Mouse (Mus musculus): ENCODE results near the gene Fam131a. TPM values are rescaled to one million over a fixed set of nuclear protein-coding genes. Genes with fewer than 3 reads are reported as not detected.

Gene Fam131a
- total and polyA plus RNA-seq, 3 experiments, result not detected

- TF ChIP-seq GABPA (IDR thresholded peaks at IDR 0.05; ENCODE audit: low read depth, low read length) (no peak), MYB (IDR thresholded peaks at IDR 0.05; ENCODE audit: low read depth, low read length) (no peak), USF1 (IDR thresholded peaks at IDR 0.05; ENCODE audit: low read depth, low read length) (0 out of 2 replicates have a peak, but pooled peaks have one; percentile 2)
Observed at GRCm38 (mm10) chr16:20671886-20672285, 21.2 kb upstream of the Fam131a start (continued).

- peak; percentile 96 for DNase-seq (ENCODE audit: low read depth, low spot score)
- peaks cover 8 to 22% of the 10 kb centered on the region in 2 experiments for H3K4me1 ChIP-seq (ENCODE audit: control insufficient read depth in 1 of 2, insufficient read depth in 2 of 2, low read length in 2 of 2)
- TF ChIP-seq HCFC1 (IDR thresholded peaks at IDR 0.05; ENCODE audit: low read depth, low read length) (peak; percentile 77), NRF1 (IDR thresholded peaks at IDR 0.05; ENCODE audit: insufficient read depth, low read depth, low read length, poor library complexity, severe bottlenecking) (peak; percentile 85), NELFE (IDR thresholded peaks at IDR 0.05; ENCODE audit: low read depth, low read length) (peak; percentile 81), SMC3 (IDR thresholded peaks at IDR 0.05; ENCODE audit: low read depth, low read length) (no peak), JUND (IDR thresholded peaks at IDR 0.05; ENCODE audit: low read depth, low read length) (no peak), ZKSCAN1 (IDR thresholded peaks at IDR 0.05; ENCODE audit: low read depth, low read length) (no peak), SIN3A (IDR thresholded peaks at IDR 0.05; ENCODE audit: low read length) (peak; percentile 80), EP300 (IDR thresholded peaks at IDR 0.05; ENCODE audit: low read depth in 1 of 2, low read length in 2 of 2) (no peak), POLR2AphosphoS5 (IDR thresholded peaks at IDR 0.05; ENCODE audit: borderline replicate concordance, low read depth, low read length) (no peak), MAFK (IDR thresholded peaks at IDR 0.05; ENCODE audit: borderline replicate concordance, low read depth, low read length) (no peak), CTCF (IDR thresholded peaks at IDR 0.05 in 2 of 3, conservative IDR thresholded peaks at IDR 0.05 in 1 of 3; ENCODE audit: control insufficient read depth in 1 of 3, insufficient read depth in 1 of 3, low read depth in 2 of 3, low read length in 3 of 3, poor library complexity in 1 of 3, severe bottlenecking in 1 of 3) (no peak), GATA1 (IDR thresholded peaks at IDR 0.05; ENCODE audit: low read depth, low read length) (no peak), MAZ (IDR thresholded peaks at IDR 0.05; ENCODE audit: low read depth, low read length) (peak; percentile 64; the same call in 1 of the 2 replicates), ZC3H11A (IDR thresholded peaks at IDR 0.05; ENCODE audit: low read depth, low read length) (no peak), E2F4 (IDR thresholded peaks at IDR 0.05; ENCODE audit: borderline replicate concordance, low read depth, low read length) (no peak), POLR2AphosphoS2 (IDR thresholded peaks at IDR 0.05; ENCODE audit: low read length) (0 out of 2 replicates have a peak, but pooled peaks have one; percentile 48), ETS1 (IDR thresholded peaks at IDR 0.05; ENCODE audit: low read depth, low read length) (peak; percentile 28; the same call in 1 of the 2 replicates), MXI1 (IDR thresholded peaks at IDR 0.05; ENCODE audit: low read depth, low read length) (peak; percentile 77; the same call in 1 of the 2 replicates), USF2 (IDR thresholded peaks at IDR 0.05; ENCODE audit: borderline replicate concordance in 1 of 2, insufficient read depth in 1 of 2, low read depth in 1 of 2, low read length in 2 of 2) (peak; percentile 96 to 99), KAT2A (conservative IDR thresholded peaks at IDR 0.05; ENCODE audit: low read depth, low read length) (no peak), USF1 (IDR thresholded peaks at IDR 0.05; ENCODE audit: low read depth, low read length) (peak; percentile 100), MEF2A (IDR thresholded peaks at IDR 0.05; ENCODE audit: extremely low read depth, insufficient replicate concordance, low read depth, low read length, poor library complexity, severe bottlenecking) (no peak), TBP (IDR thresholded peaks at IDR 0.05; ENCODE audit: low read depth, low read length) (peak; percentile 71), MAX (IDR thresholded peaks at IDR 0.05; ENCODE audit: low read length) (peak; percentile 98), MYC (IDR thresholded peaks at IDR 0.05; ENCODE audit: low read depth, low read length) (peak; percentile 85), BHLHE40 (IDR thresholded peaks at IDR 0.05; ENCODE audit: borderline replicate concordance, low read depth, low read length) (peak; percentile 91), ELF1 (IDR thresholded peaks at IDR 0.05; ENCODE audit: low read depth, low read length) (peak; percentile 72), UBTF (IDR thresholded peaks at IDR 0.05; ENCODE audit: borderline replicate concordance, insufficient read depth, low read depth, low read length) (no peak), POLR2A (IDR thresholded peaks at IDR 0.05; ENCODE audit: control insufficient read depth in 1 of 2, insufficient read depth in 1 of 2, low read depth in 1 of 2, low read length in 2 of 2, poor library complexity in 1 of 2) (peak; percentile 60 to 86), TAL1 (IDR thresholded peaks at IDR 0.05; ENCODE audit: low read length) (no peak), MYB (IDR thresholded peaks at IDR 0.05; ENCODE audit: low read depth, low read length) (no peak)
Observed at GRCm38 (mm10) chr16:20672500-20672902, 20.5 kb upstream of the Fam131a start.

More at GRCm38 (mm10) chr16:20672500-20672902, 20.5 kb upstream of the Fam131a start:
- Histone ChIP-seq H3K79me2 (ENCODE audit: control insufficient read depth, insufficient read depth, low read length, poor library complexity) (peaks cover 41% of the 10 kb centered on the region), H3K4me3 (ENCODE audit: control insufficient read depth in 1 of 2, insufficient read depth in 1 of 2, low read depth in 2 of 2, low read length in 2 of 2) (peak overlapping the region; percentile 63 to 98), H3K9ac (ENCODE audit: control insufficient read depth, low read depth, low read length, poor library complexity, severe bottlenecking) (peak overlapping the region; percentile 99), H3K27me3 (ENCODE audit: control insufficient read depth in 1 of 2, insufficient read depth in 2 of 2, low read length in 2 of 2) (no peaks in the 10 kb centered on the region), H3K9me3 (replicated peaks; ENCODE audit: insufficient read depth, low read length) (no peaks in the 10 kb centered on the region), H3K36me3 (ENCODE audit: control insufficient read depth in 1 of 2, insufficient read depth in 2 of 2, low read length in 2 of 2) (peaks cover 19 to 32% of the 10 kb centered on the region in 2 experiments), H3K27ac (ENCODE audit: control insufficient read depth, low read depth, low read length) (peak overlapping the region; percentile 71)

Data from MEL (cell line).